Mouse (Mus musculus) cerebellum, postnatal 36 days (tissue): ENCODE measurements around the gene Gyg.
"Not testable (repeated sequence)": the region's sequence is repeated elsewhere in the genome, so short reads cannot be mapped to it uniquely, and the experiment has no call there.

Source experiments
- DNase-seq, 2 experiments: peaks; one replicate each; pipeline ENCODE4 v3.0.0; 2021 to 2022; ENCODE audit warnings: mixed read lengths in 2 of 2

The Gyg gene

GRCm38 (mm10) chr3:20130456-20131349 lies 24.4 kb downstream of the Gyg start:
- DNase-seq = no peak

GRCm38 (mm10) chr3:20129491-20129890 lies 25.6 kb downstream of the Gyg start:
- no peak for DNase-seq

GRCm38 (mm10) chr3:20127047-20127595 lies 28.0 kb downstream of the Gyg start:
- DNase-seq = no peak

DNA sequence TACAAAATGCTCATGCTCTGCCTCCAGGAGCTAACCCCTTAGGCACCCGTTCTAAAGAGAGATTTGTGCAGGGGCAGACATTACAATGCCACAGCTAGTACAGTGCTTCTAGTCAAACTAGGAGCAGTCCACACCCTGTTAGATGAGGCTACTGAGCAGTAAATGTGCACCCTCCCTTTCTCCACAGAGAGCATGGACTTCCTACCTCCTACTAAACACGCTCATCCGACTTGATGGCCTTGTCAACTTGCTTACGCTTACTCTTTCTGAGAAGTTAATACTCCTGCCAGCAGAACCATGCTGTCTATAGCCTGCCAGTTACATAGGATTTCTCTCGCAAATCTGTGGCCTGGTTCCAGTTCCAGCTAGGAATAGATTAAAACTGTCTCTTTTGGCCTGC lies 29.5 kb downstream of the Gyg start:
- no peak for DNase-seq

GRCm38 (mm10) chr3:20121582-20121981 lies 33.5 kb downstream of the Gyg start:
- DNase-seq = not testable (repeated sequence)

DNA sequence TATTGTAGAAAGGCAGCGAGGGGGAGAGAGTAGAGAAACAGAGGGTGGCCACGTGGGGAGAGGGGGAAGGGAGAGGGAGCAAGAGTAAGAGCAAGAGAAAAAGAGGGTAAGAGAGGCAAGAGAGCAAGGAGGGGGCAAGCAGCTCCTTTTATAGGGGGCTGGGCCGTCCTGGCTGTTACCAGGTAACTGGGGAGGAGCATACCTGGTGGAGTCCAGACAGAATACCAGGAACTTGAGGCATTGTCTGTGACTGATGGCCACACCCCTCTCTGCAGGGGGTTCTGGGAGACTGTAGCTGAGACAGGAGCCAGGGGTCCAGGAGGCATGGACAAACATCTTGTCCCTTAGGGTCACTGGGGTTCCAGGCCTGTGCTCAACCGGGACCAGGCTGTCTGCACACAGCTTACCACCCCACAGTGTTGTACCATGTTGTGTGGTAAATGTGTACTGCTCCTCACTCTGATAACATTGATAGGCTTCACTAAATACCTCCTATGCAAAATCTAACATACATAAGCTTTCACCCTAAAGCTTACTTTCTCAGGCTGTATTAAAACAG lies 35.4 kb downstream of the Gyg start:
- no peak for DNase-seq

- DNase-seq = no peak
These were observed 36.0 kb downstream of the Gyg start for GRCm38 (mm10) chr3:20119044-20119591.

GRCm38 (mm10) chr3:20111913-20112312 lies 43.2 kb downstream of the Gyg start:
- no peak for DNase-seq

DNA sequence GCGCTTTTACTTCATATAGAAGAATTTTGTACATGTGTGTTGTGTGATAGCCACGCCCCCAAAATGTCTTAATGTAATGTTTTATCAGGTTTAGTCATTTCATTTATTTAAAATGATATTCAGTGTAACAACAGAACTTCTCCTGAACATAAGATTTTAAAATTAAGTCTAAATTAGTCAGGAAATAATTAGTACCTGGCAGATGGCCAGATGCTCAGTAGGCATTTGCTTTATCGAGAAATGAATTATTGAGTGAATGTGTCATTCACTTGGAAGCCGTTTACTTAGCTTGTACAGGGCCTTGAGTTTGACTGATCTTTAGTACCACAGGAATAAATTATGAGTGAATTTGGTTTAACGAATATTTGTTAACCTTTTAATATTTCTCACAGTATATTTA lies 46.2 kb downstream of the Gyg start:
- DNase-seq = no peak

GRCm38 (mm10) chr3:20104776-20105175 lies 50.3 kb downstream of the Gyg start:
- no peak for DNase-seq

- no peak for DNase-seq
These were observed 50.8 kb downstream of the Gyg start for GRCm38 (mm10) chr3:20104318-20104717.

DNA sequence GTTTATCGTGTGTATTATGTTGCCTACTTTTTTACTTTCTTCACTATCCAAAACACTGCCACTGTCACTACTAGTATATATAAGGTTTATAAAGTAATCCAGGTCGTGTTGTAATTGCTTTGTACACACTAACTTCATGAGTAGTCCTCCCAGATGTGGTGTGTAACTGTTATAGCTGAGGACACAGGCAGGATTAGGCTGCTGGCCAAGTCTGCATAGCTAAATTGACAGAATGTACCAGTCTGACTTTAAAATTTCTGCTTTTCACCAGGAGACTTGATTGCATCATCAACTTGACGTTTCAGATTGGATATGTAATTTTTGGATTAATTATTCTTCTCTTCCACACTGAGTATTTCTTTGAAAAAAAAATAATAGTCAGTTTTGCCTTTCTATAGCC lies 51.3 kb downstream of the Gyg start:
- DNase-seq = no peak

DNA sequence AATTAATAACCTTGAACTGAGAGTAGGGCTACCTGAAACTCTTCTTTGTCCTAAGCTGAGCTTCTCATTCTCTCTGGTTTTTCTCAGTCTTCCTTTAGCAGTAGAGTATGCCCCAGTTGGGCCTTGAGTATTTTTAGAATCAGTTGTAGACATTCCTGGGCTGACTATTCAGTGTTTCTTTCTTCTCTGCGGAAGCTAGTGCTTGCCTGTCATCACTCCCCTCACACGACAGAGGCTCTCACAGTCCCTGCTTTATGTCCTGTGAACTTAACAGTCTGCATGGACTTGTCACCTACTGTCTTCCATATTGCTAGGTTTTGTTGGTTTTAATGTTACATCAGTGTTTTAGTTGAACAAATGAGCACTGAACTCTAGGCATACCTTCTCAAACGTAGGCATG lies 73.0 kb downstream of the Gyg start:
- no peak for DNase-seq

GRCm38 (mm10) chr3:20076145-20077053 lies 78.7 kb downstream of the Gyg start:
- no peak for DNase-seq
